Mouse (Mus musculus) monocyte, adult 5-6 weeks (primary cell): Measurements from ENCODE around the gene Gm3336. TPM values are rescaled to one million over a fixed set of nuclear protein-coding genes. Genes with fewer than 3 reads are reported as not detected.
A peak's percentile ranks its signal among the peaks of the same experiment; 100 is the strongest.

Source experiments
- ATAC-seq: fragments of 153-309, 156-312 bp; replicated peaks from 2 replicates; pipeline ENCODE4 v1.8.0; 2017; ENCODE audit warnings: mild to moderate bottlenecking; ENCODE audit not compliant: low TSS enrichment, insufficient number of reproducible peaks, severe bottlenecking, poor library complexity, low FRiP score
- total RNA-seq: library from RNA; stranded (forward); fragments of 200-1000, 200-491, 200-594 nt; gene quantifications from 3 replicates; pipeline ENCODE4 v1.2.3, GENCODE M21; 2017

The Gm3336 gene
- total RNA-seq, 1 experiment from 2014 or later = not detected

- ATAC-seq = no peak
These were observed 38.2 kb downstream of the Gm3336 start for GRCm38 (mm10) chr8:70756476-70757040.

GRCm38 (mm10) chr8:70757523-70758307 is 39.4 kb downstream of the Gm3336 start:
- ATAC-seq = no peak

DNA sequence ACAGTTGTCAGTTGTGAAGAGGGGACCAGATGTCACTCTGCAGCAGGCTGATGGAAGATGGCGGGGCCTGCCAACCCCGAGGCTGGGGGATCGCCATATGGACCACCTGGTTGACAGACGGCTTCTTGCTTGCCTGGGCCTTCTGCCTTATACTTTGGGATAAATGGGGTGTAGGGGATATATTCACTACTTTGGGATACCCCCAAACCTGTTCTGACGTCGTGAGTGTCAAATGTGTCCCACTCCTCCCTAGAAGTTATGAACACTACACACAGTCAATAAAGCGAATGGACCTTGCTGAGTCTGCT is 39.9 kb downstream of the Gm3336 start:
- ATAC-seq = no peak

GRCm38 (mm10) chr8:70758616-70759561 is 40.5 kb downstream of the Gm3336 start:
- ATAC-seq = no peak

DNA sequence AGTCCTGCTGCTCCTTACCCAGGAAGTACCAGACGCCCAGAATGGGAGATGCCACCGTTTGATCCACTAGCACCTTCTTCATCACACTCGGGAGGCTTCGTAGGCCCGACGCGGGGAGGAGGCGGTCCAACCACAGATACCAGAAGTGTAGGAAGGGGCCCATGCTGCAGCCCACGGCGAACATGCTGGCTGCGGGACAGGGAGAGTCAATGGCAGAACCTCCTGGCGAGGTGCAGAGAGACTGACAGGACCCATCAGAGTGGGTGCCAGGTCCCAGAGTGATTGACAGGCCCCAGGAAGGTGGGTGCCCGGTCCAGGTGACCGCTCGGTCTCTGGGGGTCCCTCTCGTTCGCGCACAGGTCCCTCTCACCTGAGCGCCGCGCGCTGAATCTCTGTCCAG is 42.0 kb downstream of the Gm3336 start:
- no peak for ATAC-seq

DNA sequence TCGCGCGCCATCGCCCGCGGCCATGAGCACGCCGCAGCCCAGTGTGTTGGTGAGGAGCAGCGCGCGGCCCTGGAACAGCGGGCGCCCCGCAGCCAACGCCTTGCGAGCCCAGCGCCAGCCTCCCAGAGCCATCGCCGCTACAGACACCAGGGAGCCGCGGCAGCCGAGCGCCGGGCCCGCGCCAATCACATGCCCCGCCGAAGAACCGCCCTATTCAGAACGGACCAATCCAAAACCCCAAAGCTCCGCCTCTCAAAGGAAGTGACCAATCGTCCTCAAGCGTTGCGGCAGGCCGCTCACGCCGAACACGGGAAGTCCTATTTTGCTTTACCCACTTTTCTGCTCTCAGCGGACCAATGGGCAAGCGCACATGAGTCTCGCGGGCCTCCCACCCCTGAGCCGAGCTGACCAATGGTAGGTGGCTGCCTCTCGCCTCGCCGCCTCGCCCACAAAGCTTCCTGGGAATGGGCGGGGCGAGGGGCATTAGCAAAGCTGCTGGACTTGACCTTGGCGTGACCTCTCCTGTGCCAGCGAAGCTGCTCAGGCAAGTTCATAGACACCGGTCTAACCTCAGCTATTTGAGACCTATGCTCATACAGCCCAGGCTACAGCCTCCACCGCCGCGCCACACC is 42.5 kb downstream of the Gm3336 start, which contains the start of gene Mpv17l2:
TSS of gene Mpv17l2 (minus strand) at position 172 of the 632 bp plus-strand sequence.
- peak; percentile 84 for ATAC-seq

DNA sequence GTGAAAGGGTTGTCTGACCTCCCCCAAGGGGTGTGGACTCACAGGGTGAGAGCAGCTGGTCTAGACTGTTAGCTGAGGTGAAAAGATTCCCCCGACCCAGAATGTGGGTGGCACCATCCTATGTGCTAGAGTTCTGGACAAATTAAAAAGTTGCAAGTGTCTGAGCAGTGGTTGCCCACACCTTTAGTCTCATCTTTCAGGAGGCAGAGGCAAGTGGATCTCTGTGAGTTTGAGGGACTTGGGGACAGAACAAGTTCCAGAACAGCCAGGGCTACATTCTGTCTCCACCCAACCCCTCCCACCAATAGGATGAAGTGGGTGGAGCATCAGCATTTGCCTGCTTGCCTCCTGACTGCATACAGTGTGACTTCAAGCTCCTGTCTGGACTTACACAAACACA is 43.8 kb downstream of the Gm3336 start:
- no peak for ATAC-seq

DNA sequence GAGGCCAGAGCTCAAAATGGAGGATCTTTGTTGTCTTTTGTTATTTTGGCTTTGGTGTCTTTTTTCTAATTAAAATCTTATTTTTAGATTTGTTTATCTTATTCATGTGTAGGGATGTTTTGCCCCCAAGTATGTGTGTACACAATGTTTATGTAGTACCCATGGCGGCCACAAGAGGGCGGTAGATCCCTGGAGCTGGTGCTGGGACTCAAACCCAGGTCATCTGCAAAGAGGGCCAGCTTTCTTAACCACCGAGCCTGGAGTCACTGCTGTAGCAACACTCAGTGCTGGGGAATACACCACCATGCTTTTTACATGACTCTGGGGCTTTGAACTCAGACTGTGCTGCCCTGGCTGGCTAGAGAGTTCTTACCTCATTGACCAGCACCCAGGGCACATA is 45.0 kb downstream of the Gm3336 start:
- no peak for ATAC-seq

GRCm38 (mm10) chr8:70764026-70764425 is 45.7 kb downstream of the Gm3336 start:
- ATAC-seq = no peak

DNA sequence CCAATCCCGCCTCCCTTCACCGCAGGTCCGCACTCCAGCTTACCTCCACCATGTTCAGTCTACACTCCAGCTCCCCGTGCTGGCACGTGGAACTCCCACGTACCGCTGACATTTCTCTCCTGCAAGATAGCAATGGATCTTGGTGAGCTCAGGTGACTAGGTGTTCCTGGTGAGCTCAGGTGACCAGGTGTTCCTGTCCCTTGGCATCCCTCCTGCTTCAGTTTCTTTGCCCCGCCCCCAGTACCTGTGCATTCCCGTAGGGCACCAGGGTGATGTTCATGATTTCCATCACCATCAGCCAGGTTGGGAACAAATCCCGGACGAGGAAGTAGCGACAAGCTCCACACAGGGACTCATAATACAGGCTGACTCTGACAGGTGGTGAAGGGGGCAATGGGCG is 46.3 kb downstream of the Gm3336 start:
- ATAC-seq = no peak

GRCm38 (mm10) chr8:70765329-70765728 is 47.0 kb downstream of the Gm3336 start:
- ATAC-seq = no peak

GRCm38 (mm10) chr8:70765838-70766570 is 47.7 kb downstream of the Gm3336 start:
- no peak for ATAC-seq

- no peak for ATAC-seq
These were observed 48.5 kb downstream of the Gm3336 start for GRCm38 (mm10) chr8:70766571-70767440.

DNA sequence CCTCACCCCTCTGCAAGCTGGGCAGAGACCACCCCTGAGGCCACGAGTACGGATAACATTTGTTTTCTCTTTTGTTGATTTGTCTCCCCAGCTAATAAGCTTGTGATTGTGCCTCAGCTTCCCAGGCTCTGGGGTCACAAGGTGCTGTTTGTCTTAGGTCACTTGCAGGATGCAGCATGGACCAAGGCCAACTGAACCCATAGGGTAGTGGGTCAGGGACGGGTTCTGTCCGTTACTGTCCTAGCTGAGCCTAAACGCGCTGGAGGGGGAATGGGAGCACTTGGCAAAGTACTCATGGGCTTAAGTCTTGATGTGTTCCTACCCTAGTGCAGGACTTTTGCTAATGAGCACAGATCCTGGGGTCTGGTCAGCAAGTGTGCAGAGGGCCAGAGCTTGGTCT is 49.2 kb downstream of the Gm3336 start:
- ATAC-seq = no peak

DNA sequence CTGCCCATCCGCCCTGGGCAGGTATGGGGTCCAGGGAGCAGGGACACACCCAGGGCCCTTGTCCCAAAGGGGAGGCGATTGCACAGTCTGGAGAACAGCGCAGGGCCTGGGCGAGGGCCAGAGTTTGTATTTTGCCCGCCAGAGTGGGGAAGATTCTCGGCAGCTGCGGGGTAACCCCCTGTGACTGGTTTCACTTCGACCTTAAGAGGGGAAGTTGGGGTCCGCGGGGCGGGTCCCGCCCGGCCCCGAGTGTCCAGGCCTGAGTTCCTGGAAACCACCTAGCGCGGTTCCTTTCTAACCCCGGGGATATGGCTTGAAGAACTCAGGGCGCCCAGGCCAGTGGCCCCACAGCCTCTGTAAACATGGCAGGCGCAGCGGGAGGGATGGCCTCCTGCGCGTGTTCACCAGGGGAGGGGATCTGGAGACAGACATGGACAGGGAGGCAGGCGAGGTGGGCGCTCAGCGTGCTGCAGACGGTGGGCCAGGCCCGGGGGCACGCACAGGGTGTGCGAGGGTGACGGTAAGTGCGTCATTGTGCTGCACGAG is 50.0 kb downstream of the Gm3336 start:
- 0 out of 2 replicates have a peak, but pooled peaks have one; percentile 16 for ATAC-seq

DNA sequence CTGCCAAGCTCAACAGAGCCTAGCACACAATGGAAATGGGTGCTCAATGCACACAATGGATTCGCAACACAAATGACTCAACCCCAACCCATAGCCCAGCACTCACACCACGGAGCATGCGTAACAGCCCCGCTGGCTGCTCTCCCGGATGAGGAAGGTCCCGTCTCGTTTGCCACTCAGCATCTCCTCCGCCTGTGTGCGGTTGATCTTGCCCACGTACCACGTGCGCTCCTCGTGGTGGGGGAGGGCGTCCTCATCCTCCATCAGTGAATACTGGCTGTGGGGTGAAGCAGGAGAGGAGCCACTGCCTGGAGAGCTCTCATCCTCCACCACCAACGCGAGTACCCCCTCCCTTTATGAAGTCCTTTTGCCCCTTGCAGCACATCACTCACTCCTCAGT is 50.6 kb downstream of the Gm3336 start:
- ATAC-seq = 0 out of 2 replicates have a peak, but pooled peaks have one; percentile 2

DNA sequence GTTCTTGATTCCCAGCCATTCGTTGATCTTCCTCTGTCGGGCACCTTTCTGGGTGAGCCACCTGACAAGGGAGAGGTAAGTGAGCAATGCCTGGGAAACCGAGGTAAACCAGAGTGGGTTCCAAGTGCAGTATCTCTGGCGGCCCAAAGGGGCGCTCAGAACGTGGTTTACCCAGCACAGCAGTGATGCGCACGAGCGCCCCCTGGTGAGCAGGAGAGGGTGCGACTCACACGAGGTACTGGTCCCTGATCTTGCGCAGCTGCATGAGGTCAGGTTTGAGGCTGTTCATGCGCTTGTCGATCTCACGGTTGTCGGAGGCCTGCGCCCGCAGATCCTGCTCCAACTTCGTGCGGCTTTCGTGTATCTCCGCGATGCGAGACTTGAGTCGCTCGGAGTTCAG is 51.0 kb downstream of the Gm3336 start:
- peak; percentile 63 for ATAC-seq
